Mouse (Mus musculus) thymus, postnatal 14 days (tissue): Measurements from ENCODE around the gene Dlx4.
A peak's percentile ranks its signal among the peaks of the same experiment; 100 is the strongest.

Source experiments
- DNase-seq: peaks from one replicate; pipeline ENCODE4 v3.0.0; 2021

Gene Dlx4

DNA sequence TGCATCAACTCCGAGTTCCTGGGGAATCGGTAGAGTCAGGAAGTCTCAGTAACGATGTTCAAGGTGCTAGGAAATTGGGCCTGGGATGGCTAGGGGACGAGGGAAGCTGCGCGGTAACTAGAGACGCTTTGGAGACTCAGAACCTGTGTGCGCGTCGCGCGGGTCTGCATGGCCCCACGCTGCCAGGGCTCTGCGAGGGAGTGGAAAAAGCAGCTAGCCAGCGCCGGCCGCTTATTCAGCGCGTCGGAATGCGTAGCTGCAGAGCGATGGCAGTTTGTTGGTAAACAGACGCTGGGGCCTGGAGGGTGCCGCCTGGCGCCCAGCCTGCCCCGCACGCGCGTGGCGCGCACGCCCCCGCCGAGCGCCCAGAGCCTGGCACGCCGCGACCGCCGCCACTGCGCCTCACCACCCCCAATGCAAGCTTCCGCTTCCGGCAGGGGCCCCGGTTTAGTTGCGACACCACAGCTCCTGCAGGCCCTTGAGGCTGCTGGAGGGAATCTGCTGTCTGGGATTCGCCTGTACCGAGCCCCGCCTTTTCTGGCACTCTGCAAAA lies at the start of gene Dlx4:
Gene Dlx4, minus strand, starts transcription at position 413 of the 553 bp plus-strand sequence.
- peak; percentile 75 for DNase-seq

DNA sequence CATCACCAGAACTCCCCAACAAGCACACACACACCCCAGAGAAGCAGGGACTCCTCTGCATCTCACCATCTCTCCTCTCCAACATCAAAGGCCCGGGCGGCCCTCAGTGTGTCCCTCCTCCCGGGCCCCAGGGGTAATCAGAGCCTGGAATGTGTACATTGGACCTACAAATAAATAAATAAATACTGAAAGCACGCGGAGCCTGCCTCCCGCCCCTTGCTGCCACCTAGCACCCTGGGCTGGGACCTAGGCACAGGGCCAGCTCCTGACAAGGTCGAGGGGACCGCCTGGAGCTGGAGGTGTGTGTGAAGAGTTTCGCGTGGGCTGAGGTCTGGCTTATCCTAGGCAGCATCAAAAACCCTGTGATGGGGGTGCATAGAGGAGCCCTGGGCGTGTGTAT lies 43.8 kb upstream of the Dlx4 start:
- no peak for DNase-seq

DNA sequence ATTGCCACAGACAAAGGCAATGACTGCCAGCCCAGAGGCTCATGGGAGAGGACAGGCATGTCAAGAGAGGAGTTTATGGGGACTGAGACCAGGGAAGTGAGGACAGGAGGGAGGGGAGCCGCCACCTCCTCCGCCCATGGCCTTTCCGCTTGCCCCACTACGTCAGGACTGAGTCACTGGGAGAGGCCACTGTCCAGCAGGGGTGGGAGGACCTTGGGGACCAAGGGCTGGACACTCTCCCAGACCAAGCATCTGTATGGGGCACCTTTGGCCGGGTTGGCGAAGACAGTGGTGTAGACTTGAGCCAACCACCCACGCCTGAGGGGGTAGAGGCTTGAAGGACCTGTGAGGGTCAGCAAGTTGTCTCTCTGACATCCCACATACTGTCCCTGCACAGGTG lies 40.8 kb upstream of the Dlx4 start:
- no peak for DNase-seq

DNA sequence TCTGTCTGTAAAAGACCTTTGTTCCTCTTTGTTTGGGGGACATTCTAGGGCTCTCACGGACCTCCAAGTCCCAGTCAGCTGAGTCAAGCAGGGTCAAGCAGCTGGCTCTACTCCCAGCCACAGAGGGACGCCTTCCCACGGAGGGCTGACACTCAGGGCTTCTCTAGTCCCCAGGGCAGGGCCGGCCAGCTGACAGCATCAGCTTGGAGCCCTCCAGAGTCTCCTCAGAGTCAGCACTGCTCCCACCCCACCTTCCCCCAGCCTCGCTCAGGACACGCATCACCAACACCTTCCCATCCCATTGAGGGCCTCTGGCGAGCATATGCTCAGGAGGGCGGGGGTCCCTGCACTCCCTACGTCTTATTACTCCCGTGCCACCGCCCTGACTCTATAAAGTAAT lies 39.6 kb upstream of the Dlx4 start:
- DNase-seq: no peak

DNA sequence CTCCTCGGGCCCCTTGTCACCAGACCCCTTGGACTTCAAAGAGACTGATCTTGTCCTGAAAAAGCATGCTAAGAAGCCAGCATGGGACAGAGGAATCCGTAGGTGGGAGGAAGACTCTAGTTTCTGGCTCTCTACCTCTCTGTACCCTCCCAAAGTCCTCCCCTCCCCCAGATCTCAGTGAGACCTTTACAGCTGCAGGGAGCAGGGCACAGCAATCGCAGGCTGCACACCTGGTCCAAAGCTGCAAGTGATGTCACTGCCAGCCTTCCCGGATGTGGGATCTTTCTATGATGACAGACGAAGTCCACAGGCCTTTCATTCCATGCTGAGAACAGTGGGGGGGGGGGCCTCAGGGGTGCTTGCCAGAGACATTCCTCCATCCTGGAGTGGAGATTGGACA lies 38.5 kb upstream of the Dlx4 start:
- DNase-seq: peak; percentile 79

DNA sequence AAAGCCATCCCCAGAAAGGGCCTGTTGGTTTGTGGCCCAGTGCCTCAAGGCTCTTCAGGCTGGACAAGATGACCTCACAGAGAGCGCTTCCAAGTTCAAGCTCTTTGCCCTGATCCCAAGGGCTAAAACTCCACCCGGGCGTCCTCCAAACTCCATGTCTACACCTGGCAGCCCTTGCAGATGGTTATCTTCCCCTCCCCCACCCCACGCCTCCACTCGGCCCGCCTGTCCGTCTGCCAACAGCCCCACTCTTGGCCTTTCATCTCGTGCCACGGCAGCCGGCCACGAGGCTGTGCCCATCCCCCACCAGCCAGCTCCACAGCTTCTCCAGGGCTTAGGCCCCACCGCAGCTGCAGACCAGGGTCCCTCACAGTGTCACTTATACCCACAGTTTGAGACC lies 33.2 kb upstream of the Dlx4 start:
- DNase-seq: no peak

DNA sequence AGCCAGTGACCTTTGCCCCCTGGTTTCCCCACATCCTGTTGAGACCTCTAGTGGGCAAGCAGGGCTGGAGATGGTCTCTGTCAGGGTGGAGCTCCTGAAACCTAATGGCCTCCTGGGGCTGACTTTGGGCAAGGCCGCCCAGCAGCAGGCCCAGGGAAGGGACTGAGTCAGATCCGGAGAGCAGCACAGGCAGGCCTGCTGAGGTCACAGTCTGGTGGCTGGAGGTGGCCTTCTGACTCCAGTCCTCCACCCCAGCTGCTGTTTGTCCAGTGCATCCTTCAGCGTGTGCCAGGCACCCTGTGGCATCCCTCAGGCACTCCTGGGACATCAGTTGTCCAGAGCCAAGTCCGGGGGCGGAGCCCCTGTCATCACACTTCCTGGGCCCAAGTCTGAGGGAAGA lies 19.8 kb upstream of the Dlx4 start:
- no peak for DNase-seq

DNA sequence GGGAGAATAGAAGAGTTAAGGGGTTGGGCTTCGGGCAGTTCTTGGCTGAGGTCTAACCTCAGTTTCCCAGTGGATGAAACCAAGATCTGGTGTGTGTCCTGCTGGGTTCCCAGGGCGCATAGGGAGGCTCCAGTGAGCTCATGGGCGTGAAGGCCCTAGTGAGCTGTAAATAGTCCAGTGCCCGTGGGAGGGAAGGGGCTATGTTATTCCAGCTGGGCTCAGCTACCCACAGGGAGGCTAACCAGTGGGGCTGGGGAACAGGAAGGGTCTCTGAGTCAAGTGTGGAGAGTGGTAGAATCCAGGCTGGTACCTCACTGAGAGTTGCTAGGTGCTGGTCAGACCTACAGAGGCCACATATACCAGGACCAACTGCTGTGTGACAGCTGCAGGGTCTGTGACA lies 15.6 kb upstream of the Dlx4 start:
- DNase-seq: no peak

DNA sequence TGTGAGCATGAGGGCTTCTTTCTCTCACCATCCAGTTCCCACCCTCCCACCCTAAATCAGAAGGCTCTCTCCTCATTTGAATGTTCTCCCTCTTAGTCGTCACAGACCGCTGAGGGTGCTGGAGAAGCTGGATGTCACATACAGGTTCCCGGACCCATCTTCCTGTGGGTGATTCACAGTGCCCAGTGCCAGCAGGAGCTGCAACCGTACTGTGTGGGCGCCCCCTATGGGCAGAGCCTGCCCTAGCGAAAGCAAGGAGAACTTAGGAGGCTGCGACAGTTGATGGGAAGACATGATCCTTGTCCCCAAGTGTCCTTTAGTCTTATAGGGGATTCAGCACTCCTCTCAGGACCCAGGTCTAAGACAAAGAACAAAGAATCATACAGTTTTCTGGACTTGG lies 14.6 kb upstream of the Dlx4 start:
- peak; percentile 64 for DNase-seq

DNA sequence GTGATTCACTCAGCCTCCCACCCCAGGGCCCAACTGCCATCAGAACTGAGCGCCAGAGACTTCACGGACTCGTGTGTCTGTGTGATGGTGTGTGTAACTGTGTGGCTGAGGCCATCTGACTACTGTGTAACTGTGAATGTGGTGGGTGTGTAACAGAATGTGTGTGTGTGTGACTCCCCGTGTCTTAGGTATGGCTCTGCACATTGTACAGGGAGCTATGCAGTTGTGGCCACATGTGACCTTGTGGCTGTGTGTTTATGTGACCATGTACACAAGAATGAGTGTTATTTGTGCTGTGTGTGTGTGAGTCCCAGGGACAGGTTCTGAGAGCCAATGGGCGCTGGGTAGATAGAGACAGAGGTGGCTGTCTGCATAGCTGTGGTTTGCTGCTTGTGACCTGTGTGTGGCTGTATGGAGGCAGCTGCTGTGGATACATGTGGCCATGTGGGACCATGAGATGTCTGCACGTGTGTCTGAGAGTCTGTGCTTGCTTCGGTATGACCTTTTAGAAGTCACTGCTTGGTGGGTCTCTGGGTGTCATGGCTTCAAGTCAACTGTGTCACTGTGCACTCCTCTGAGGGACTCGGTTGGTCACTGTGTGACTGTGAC lies 13.8 kb upstream of the Dlx4 start:
- no peak for DNase-seq

DNA sequence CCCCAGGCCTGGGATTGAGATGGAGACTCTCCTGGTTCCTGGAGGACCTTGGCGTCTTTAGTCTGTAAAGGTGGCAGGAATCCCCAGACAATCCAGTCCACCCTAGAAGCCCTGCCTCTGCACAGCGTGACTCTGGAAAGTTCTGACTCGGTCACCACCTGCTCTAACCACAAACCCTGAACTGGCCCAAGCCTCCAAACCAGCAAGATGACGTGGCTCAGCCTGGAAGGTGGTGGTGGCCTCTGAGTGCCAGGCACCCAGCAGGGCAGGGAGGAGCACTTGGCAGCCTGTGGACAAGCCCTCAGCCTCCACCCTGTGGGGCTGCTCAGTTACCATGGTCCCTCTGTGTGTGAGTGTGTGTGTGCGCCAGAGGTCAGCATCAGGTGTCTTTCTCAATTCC lies 11.8 kb upstream of the Dlx4 start:
- DNase-seq: no peak

DNA sequence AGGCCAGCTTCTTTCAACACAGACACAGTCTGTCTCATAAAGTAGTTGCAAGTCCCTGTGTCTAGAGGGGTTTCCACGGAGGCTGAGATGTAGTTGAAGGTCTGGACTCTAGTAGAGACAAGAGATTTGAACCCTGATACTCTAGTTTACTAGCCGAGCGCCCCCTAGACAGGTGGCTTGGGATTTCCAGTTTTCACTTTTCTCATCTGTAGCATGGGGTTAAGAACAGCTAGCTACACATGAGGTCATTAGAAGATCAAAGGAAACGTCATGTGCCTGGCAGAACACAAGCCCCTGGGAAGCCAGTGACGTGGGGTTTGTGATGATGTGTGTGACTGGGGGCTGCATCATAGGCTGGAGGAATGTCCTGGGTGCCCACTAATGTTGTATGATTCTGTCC lies 11.3 kb upstream of the Dlx4 start:
- no peak for DNase-seq

DNA sequence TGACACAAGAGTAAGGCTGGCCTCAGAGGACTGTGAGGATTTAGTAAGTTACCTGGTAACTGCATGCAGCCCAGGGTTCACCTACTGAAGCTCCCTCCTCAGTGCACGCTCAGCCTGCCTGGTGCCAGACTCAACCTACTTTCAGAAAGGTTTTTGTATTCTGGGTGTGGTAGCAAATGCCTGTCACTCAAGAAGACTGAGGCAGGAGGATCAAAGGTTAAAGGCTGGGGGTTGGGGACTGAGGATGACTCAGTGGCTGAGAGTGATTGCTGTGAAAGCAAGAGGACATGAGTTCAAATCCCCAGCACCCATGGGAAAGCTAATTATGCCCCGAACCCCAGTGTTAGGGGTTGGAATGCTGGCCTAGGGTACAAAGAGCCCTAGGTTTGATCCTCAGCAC lies 9.4 kb upstream of the Dlx4 start:
- DNase-seq: no peak

DNA sequence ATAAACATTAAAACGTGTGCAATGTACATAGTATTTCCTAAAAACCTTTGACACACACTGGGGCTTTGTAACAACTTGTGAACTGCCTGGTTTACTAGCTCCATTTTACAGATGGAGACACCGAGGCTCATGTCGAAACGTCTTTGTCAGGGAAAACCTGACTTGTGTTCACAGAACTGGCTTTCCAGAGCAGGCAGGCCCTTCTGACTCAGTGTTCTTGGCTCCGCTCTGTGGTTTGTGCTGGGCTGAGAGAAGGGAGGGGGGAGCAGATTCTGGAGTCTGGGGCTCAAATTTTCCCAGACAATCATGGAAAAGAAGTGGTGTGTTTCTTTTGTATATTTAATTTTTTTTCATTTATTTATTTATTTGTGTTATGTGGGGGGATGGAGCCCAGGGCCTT lies 7.6 kb upstream of the Dlx4 start:
- no peak for DNase-seq

DNA sequence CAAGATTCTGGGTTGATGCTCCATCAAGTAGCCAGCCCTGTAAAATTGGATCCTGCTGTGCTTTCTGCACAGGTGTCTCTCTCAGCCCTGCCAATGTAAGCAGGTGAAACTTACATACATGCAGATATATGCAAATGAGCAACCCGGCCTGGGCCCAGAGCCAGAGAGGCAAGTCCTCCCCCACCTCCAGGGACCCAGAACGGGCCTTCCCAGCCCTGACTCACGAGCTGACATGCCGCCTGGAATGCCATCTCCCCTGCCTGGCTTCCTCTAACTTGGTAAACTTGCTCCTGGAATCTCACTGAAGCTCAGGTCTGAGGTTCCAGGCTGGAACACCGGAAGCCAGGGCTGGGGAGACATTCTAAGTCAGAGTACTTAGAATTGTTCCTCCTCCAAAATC lies 7.1 kb upstream of the Dlx4 start:
- DNase-seq: no peak

DNA sequence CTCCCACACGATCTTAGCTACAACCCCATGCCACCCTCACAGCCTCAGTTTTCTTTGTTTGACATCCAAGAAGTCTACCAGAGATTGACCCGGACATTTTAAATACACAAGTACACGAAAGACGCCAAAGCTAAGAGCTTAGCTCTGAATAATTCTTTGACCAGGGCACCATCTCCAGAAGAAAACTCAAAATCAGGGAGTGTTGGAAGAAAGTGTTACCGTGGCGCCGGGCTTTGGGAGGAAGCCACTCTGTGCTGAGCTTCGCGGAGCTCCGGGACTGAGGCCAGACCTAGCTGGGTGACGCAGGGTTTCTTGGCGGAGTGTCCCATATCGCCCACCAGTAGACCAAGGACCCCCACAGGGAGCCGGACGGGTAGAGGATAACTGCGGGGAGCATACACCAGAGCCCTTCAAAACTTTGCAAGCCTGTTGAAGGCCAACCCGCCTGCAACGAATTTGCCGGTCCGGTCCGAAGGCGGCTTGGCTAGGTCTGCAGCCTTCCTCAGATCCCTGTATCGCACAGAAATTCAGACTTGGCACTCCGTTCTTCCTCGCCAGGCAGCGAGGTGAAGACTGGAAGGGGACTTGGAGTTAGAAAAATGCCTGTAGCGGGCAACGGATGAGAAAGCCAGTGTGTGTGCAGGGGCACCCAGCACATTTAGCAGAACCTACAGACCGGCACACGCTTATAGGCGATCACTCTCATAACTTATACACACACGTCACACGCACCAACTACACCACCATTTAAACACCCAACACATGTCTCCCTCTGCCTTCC lies 4.4 kb upstream of the Dlx4 start:
- no peak for DNase-seq

DNA sequence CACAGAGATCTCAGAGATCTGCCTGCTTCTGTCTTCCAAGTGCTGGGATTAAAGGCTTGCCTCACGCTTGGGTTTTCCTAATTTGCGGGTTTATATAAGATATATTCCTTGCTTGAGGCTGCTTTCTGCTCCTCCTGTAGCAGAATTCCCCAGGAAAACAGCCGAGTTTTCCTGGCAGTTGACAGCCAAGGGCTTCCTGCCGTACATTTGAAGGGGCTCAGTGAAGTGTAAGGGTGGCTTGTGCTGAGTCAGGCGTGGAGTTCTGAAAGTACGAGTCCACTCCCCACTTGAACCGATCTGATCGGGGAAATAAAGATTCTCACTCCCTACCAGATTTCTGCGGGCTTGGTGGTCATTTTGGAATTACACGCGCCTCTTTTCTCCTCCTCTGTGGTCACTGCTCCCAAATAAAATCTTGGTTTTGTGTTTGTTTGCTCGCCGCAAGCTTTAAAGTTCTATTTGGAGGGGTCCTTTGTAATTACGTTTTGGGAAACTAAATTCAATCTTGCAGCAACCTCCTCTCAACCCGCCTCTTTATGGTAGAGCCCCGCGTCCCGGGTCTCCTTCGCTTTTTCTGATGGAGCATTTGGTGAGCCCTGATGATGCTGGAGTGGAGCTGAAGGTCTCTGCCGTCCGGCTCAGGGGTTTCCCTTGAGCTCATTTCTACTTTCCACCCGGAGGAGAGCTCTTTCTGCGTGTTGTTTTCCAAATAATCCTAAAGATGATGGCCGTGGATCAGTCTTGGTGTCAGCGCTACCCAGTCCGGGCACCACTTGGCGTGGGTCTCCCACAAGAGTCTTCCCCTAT lies 3.6 kb upstream of the Dlx4 start:
- no peak for DNase-seq

DNA sequence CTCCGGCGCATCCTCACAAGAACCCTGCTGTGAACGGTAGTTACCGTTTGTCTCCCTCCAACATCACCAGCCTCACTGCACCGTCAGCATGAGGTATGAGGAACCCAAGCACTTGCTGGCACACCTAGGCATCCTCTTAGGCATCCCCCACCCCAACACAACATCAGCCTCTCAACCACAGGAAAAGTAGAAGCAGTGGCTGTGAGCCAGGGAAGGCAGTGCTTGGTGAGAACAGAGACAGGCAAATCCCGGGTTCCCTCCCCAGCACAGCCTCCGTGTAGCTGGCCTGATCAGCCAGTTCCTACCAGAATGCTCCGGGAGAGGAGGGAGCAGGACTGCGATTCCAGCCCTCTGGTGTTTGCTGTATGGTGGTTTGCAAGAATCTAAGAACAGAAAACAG lies 2.7 kb upstream of the Dlx4 start:
- DNase-seq: no peak

DNA sequence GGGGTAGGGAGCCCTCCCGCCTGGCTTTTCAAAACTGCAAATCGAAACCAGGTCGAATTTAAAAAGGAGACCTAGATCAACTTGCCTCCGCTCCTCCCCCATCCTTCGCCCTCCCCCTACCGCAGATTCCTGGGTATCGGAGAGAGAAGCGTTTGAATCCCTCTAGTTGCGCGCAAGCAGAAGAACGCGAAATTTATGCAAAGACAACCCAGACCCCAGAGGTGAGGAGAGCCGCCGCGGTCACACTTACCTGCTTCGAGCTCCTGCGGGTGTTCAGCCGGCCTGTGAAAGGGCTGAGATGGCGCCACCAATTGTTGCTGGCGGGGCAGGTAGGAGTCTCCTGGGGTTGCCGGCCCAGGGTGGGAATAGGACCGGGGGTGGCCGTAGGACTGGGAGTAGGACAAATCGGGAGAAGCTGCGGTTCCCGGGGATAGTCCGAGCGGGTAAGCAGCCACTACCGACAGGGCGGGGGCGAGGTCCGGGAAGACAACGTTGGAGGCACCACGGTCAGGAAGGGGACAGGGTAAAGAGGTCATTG lies 1.0 kb downstream of the Dlx4 start:
- DNase-seq: peak; percentile 15

DNA sequence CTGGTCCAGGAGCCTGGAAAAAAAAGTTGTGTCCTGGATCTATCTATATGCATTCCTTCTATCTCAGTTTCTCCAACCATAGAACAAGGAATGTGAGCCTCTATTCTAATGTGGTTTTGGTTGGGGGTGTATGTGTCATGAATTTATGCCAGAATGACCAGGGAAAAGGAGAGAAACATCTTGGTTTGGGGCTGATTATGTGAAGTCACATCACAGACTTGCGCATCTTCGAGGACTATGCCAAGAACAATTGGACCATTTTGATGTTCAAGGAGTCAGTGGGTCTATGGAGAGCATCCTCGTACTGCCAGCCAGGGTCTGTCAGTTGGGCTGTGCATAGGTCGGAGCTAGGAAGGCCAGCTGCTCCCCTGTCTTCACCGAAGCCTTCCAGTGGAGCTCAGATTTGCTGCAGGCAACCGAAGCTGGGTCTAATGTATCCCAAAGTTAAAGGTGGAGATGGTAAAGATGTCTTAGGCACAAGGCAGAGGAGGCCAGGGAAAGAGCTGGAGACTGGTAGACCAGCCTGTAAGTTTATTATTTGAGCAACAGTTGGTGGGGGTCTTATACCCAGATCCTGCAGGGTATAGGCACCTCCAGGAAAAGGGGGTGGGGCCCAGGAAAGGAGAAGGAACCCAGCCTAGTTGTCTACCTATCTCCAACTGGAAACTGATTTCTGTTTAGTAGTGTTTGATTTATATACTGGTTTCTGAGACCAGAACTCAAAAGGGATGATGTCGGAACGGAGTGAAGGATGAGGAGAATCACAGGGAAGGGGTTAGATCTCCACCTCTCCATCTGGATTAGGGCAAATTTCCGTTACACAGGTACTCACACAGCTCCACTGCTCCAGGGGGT lies 1.7 kb downstream of the Dlx4 start:
- DNase-seq: no peak

DNA sequence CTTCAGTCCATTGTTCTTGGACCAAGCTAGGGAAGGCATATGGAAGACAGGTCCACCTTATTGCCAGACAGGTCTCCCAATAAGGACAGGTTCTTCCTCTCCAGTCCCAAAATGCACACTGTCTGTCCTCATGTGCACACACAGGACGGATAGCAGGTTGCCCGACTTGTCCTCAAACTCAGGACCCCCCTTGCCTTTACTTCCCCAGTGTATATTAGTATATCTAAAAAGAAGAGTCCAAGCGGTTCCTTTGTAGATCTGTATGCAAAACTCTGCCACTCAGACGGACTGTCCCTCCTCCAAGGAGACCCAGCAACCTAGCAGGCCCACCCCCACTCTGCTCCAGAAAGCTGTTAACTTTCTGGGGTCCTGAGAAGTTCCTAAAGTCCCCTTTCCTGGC lies 2.4 kb downstream of the Dlx4 start:
- DNase-seq: no peak

DNA sequence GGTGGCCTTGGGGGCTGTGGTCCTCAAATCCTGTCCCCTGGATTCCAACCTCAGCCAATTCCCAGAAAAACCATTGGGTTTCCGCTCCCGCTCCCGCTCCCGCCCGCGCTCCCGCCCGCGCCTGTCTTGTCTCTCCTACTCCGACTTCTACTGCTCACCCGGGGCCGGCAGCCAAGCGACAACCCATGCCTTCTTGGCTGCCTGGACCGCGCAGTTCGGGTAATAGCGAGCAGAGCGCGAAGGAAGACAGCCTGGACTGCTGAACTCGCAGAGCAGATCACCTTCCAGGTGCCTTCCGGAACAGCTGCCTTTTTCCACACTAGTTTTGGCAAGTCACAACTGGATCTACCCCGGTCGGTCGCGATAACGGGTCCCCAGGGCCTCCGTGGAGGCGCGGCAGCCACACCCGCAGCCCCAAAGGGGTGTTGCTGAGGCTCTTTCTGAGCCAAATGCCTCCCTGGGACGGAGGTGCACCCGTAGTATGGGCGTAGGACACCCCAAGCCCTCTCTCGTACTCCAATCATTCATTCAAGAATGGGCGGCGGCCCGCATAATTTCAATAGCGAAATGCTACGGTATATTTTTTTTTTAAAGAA lies 3.0 kb downstream of the Dlx4 start:
- no peak for DNase-seq
